Mouse (Mus musculus) NIH3T3 (cell line): ENCODE data around the gene Neurod6.
"Not testable (repeated sequence)": the region's sequence is repeated elsewhere in the genome, so short reads cannot be mapped to it uniquely, and the experiment has no call there.

Experiments used
- DNase-seq: peaks from one replicate; pipeline ENCODE4 v3.0.0-alpha.2; 2012; ENCODE audit warnings: low read depth

Gene Neurod6

GRCm38 (mm10) chr6:55680974-55681373 is at the start of gene Neurod6:
TSS of gene Neurod6 (minus strand) at chr6:55681263.
- DNase-seq = no peak

DNA sequence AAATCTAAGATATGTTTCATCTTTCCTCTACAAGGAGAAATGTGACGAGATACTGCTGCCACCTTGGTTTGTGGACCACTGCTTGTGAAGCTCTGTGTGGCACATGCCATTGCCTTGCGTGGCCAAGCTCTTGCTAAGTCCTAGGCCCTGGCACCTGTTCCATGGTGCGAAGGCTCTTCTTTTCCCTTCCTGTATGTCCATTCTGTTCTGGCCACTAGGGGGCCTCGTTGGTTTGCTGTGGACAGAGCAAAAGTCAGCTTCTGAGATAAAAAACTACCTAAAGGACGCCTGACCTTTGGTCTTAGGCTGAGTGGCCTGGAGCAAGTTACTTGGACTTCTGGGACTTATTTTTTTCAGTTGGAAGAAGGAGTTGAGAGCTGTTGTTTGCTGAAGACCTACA is 36.1 kb upstream of the Neurod6 start:
- DNase-seq = peak; percentile 62

DNA sequence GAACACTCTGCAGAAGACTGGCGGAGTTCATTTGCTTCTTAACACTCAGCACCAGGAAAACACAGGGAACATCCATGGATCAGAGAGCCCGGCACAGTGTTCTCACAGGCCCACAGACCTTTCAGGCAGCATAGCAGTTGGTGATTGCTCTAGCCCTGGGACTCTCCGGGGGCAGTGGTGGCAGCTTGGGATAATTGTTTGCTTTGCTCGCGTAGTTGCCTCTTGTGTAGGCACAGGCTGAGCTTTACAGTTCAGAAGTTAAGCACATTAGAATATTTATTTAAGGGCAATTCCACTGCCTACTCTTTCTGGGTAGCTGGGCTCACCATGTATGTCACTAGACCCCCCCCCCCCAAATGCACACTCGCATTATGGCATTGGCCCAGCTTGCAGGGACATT is 34.4 kb upstream of the Neurod6 start:
- DNase-seq = no peak

DNA sequence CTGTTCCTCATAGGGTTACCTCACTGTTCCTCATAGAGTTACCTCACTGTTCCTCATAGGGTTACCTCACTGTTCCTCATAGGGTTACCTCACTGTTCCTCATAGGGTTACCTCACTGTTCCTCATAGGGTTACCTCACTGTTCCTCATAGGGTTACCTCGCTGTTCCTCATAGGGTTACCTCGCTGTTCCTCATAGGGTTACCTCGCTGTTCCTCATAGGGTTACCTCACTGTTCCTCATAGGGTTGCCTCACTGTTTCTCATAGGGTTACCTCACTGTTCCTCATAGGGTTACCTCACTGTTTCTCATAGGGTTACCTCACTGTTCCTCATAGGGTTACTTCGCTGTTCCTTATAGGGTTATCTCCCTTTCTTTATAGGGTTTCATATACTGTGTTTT is 29.9 kb upstream of the Neurod6 start:
- not testable (repeated sequence) for DNase-seq

DNA sequence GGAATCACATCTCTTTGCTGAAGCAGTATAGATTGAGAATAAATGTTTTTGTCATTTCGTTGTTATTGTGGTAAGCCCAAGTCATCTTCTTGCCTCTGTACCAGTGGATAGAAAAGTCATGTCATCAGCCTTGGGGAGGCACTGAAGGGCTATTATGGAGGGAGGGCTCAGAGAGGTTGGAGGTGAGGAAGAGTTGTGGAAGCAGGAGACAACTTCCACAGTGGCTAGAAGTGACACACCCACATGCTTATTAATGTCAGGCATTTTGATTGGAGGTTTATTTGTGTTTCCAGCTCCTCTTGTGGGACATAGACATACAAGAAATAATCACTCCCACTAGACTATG is 23.7 kb upstream of the Neurod6 start:
- no peak for DNase-seq

- no peak for DNase-seq
Observed at GRCm38 (mm10) chr6:55704061-55704758, 23.1 kb upstream of the Neurod6 start.

- no peak for DNase-seq
Observed at GRCm38 (mm10) chr6:55700392-55701386, 19.6 kb upstream of the Neurod6 start.

DNA sequence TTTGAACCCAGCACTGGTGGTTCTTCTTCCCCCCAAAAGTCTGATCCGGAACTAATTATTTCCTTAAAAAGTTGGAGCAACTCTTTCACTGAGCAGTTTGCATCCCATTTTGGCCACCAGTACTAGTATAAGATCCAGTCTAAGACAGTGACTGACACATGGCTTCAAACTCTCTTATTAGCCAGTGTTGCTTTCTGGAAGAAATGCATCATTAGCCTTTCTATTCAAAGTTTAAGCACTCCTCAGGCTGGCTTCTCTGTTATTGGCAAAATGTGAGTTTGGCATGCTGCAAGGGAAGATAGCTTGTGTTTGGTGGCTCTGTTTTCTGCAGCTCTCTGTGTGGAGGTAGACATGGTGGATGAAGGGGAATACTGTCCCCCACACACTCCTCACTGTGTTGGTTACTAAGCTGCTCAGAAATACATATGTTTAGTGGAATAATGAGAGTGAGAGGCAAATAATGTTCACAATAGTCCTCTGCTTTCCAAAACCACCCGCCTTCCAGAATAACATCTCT is 9.0 kb upstream of the Neurod6 start:
- DNase-seq = no peak

DNA sequence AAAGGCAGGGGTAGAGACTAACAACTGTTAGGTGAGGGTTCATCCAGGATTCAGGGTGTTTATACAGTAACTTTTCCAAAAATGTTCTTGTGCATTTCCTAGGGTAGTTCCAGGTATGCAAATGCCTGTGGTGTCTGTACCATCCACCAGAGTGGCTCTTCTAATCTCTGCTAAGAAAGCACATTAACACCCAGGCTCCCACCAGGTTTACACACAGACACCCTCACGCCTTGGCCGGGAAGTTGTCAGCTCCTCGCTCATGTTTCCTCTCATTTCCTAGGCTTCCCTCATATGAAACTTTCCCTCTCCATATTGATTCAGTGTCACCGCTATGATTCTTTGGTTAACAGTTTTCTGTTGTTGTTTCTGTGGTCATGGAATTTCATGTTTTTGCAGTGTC is 2.4 kb upstream of the Neurod6 start:
- DNase-seq = no peak

GRCm38 (mm10) chr6:55682886-55683285 is 1.8 kb upstream of the Neurod6 start:
- DNase-seq = no peak

- no peak for DNase-seq
Observed at GRCm38 (mm10) chr6:55678571-55679185, 2.4 kb downstream of the Neurod6 start.

GRCm38 (mm10) chr6:55677326-55677725 is 3.7 kb downstream of the Neurod6 start:
- no peak for DNase-seq

- DNase-seq = no peak
Observed at GRCm38 (mm10) chr6:55676663-55677311, 4.3 kb downstream of the Neurod6 start.

- no peak for DNase-seq
Observed at GRCm38 (mm10) chr6:55676141-55676662, 4.9 kb downstream of the Neurod6 start.

- DNase-seq = no peak
Observed at GRCm38 (mm10) chr6:55667801-55668200, 13.3 kb downstream of the Neurod6 start.

DNA sequence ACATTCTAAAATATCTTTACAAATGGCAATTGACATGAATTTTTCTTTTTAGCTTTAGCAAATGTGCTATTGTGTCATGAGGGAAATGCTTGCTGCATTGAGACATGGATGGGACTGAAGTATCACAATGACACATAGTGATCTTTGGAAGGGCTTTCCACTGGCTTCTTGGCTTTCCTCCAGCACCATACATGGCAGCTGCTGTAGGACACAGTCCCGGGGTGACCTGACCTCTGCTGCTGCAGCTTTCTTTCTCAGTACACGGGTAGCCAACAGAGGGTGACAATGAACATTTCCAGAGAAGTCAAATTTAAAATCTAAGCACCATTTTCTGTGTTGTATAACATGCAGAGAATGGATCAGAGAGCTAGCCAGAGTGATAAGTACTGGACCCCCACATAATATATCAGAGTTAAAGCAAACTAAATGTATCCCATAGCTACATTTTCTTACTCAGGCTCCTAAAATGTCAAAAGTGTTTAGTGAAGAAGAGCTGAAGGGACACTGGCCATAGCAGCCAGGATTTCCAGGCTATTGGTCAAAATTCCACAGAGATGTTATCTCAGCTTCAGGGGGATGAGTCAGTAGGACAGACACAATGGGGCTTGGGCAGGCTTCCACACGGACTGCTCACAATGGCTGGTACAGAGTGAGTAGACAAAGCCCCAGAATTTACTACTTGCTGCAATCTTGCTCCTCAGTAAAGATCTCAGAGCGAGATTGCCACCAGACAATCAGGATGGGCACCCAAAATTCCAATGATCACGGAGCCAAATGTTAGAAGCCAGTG is 19.7 kb downstream of the Neurod6 start:
- no peak for DNase-seq

GRCm38 (mm10) chr6:55649996-55650395 is 31.1 kb downstream of the Neurod6 start:
- no peak for DNase-seq

- no peak for DNase-seq
Observed at GRCm38 (mm10) chr6:55649581-55649980, 31.5 kb downstream of the Neurod6 start.

- no peak for DNase-seq
Observed at GRCm38 (mm10) chr6:55648886-55649285, 32.2 kb downstream of the Neurod6 start.

DNA sequence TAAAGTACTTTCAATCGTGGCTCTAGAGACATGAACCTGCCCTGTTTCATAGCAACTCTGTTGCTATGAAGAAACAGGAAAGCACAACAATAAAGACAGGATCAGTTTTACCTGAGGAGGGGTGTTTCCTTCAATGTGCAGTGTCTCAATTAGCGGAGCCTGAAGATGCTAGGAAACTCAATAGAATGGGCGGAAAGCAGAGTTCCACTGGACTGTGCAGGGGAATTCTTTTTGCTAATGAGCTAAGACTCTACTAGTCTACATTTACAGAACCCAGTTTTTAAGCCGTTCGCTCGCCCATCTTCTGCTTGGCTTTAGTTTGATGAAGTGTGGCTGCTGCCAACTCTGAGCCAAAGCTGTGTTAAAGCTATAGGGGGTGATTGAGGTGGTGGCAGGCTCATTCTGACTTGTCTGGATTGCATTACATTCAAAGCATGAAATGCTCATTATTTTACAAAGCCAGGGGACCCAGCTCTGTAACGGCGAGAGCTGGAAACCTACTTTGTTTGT is 33.2 kb downstream of the Neurod6 start:
- DNase-seq = no peak
